In the genomic region with DNA sequence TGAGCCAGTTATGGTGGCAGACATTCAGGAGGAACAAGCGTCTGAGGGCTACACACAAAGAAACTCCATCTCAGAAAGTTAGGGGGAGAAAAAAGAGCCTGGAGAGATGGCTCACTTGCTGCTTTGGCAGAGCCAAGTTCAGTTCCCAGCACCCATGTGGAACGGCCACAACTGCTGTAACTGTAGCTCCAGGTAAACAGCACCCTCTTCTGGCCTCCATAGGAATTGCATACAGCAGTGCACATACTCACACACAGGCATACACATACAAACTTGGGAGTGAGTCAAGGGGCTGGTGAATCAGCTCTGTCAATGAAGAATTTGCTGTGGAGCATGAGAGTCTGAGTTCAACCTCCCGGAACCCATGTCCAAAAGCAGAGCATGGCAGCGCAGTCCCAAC, we compare ENCODE assay signal across 17 mouse cellular contexts. TPM values are rescaled to one million over a fixed set of nuclear protein-coding genes. Genes with fewer than 3 reads are reported as not detected.
DNase-seq lines count a peak whose midpoint lies in the region; ATAC-seq and TF ChIP-seq lines count a peak whose summit lies in the region.
"Had no signal": no experiment of that assay in that cellular context is flagged by ENCODE, and none has a peak within 500 bp of the region (broad histone marks: within the 10 kb centered on the region; RNA-seq: fewer than 3 reads in every experiment).

No protein-coding gene starts in this region.

- no peak for TF ChIP-seq POLR2A in ES-Bruce4 (IDR thresholded peaks at IDR 0.05; ENCODE audit: insufficient read depth, low read length)

- no peak overlapping the region for H3K4me2 ChIP-seq in liver, embryonic 14.5 days (ENCODE audit: low read depth)
- H3K4me2 ChIP-seq: lung, embryonic 15.5 days; midbrain, embryonic 12.5 days; neural tube, embryonic 12.5 days had no signal

- H3K9ac ChIP-seq in liver, embryonic 14.5 days (replicated peaks): no peak overlapping the region
- no peak overlapping the region for H3K9ac ChIP-seq in ES-Bruce4 (ENCODE audit: low read depth, poor library complexity, severe bottlenecking)
- H3K9ac ChIP-seq: lung, embryonic 15.5 days; midbrain, embryonic 12.5 days; neural tube, embryonic 12.5 days had no signal

- DNase-seq in gastrocnemius, adult 2 months: no peak
- DNase-seq in gastrocnemius, postnatal 10 days: no peak
- no peak for DNase-seq in liver, embryonic 14.5 days (ENCODE audit: low read depth in 3 of 3, low spot score in 3 of 3)
- DNase-seq in liver: no peak
- DNase-seq in induced T-regulatory cell, adult 2 months (ENCODE audit: low read depth): peak; percentile 40
- DNase-seq in thymus, postnatal 0 days (ENCODE audit: low spot score): no peak
- DNase-seq: cerebellum, adult 8-10 months; kidney, adult 9 months; left cerebral cortex, postnatal 4 days; spleen, adult 18-20 months had no signal

- H3K9me3 ChIP-seq in liver, embryonic 14.5 days (ENCODE audit: control insufficient read depth, low read length): peaks cover 4% of the 10 kb centered on the region
- H3K9me3 ChIP-seq in ES-Bruce4 (replicated peaks; ENCODE audit: control insufficient read depth, insufficient read depth, low read length, poor library complexity, severe bottlenecking): peaks cover 6% of the 10 kb centered on the region

- no peak for ATAC-seq in liver, embryonic 14.5 days (ENCODE audit: insufficient read depth)
- no peak for ATAC-seq in megakaryocyte-erythroid progenitor cell, adult 5-6 weeks (replicated peaks; ENCODE audit: low FRiP score, low TSS enrichment, poor library complexity, severe bottlenecking)

- H3K27me3 ChIP-seq in liver, embryonic 14.5 days (ENCODE audit: control insufficient read depth, insufficient read depth, low read length): no peaks in the 10 kb centered on the region
- H3K27me3 ChIP-seq in ES-Bruce4 (ENCODE audit: control insufficient read depth, insufficient read depth, low read length, poor library complexity, severe bottlenecking): no peaks in the 10 kb centered on the region
- H3K27me3 ChIP-seq: lung, embryonic 15.5 days; midbrain, embryonic 12.5 days; neural tube, embryonic 12.5 days had no signal

- TF ChIP-seq CTCF in gastrocnemius, adult 2 months (IDR thresholded peaks at IDR 0.05): peak; percentile 51
- TF ChIP-seq CTCF in liver, embryonic 14.5 days (IDR thresholded peaks at IDR 0.05; ENCODE audit: low read depth): peak; percentile 62
- peak; percentile 14 for TF ChIP-seq CTCF in ES-Bruce4 (IDR thresholded peaks at IDR 0.05; ENCODE audit: low read depth, low read length)

- intact Hi-C loops in gastrocnemius, adult 2 months (cut with DNase I): no loop called here

- no peak overlapping the region for H3K4me3 ChIP-seq in gastrocnemius, adult 2 months
- H3K4me3 ChIP-seq in liver, embryonic 14.5 days (ENCODE audit: insufficient read depth in 1 of 2, low read depth in 2 of 2, low read length in 2 of 2): no peak overlapping the region
- H3K4me3 ChIP-seq in ES-Bruce4 (ENCODE audit: low read depth, low read length): no peak overlapping the region
- H3K4me3 ChIP-seq: erythroblast, embryonic 14.5 days; hindbrain, embryonic 10.5 days; lung, embryonic 15.5 days; midbrain, embryonic 12.5 days; neural tube, embryonic 12.5 days had no signal

- peaks cover 64% of the 10 kb centered on the region for H3K36me3 ChIP-seq in liver, embryonic 14.5 days (replicated peaks; ENCODE audit: control insufficient read depth, insufficient read depth, low read depth)
- H3K36me3 ChIP-seq in ES-Bruce4 (ENCODE audit: control insufficient read depth, insufficient read depth, low read length, poor library complexity, severe bottlenecking): peaks cover 37% of the 10 kb centered on the region

- 92% methylated on average over 4 of the region's 4 CpGs for WGBS in liver, embryonic 14.5 days (ENCODE audit: insufficient replicate concordance)

- peaks cover 0 to 9% of the 10 kb centered on the region in 2 experiments; a peak in 2 of 4 replicates for H3K4me1 ChIP-seq in liver, embryonic 14.5 days (replicated peaks; ENCODE audit: control insufficient read depth in 2 of 2, insufficient read depth in 2 of 2, low read length in 1 of 2)
- H3K4me1 ChIP-seq in ES-Bruce4 (ENCODE audit: control insufficient read depth, insufficient read depth, low read length): no peaks in the 10 kb centered on the region

- H3K27ac ChIP-seq in gastrocnemius, adult 2 months: no peak overlapping the region
- H3K27ac ChIP-seq in liver, embryonic 14.5 days: no peak overlapping the region
- no peak overlapping the region for H3K27ac ChIP-seq in ES-Bruce4 (ENCODE audit: insufficient read depth, low read length)
- H3K27ac ChIP-seq: hindbrain, embryonic 10.5 days; lung, embryonic 15.5 days; midbrain, embryonic 12.5 days; neural tube, embryonic 12.5 days had no signal

- TF ChIP-seq EP300 in liver, embryonic 14.5 days (IDR thresholded peaks at IDR 0.05; ENCODE audit: low read depth): no peak
- no peak for TF ChIP-seq EP300 in ES-Bruce4 (IDR thresholded peaks at IDR 0.05; ENCODE audit: insufficient read depth, low read depth, low read length)

RNA-seq across cellular contexts. Expression of gene Zfp335, which starts 5.5 kb away (rescaled TPM):
- total RNA-seq in gastrocnemius, adult 2 months (2021): 10 to 100 TPM in 1 of 2 experiments, 1 to 10 TPM in 1; 9.7 to 10.5 TPM
- total RNA-seq in gastrocnemius, postnatal 10 days (2021): 10 to 100 TPM in 1 of 2 experiments, 1 to 10 TPM in 1; 8.5 to 11.0 TPM
- polyA plus RNA-seq in liver, embryonic 14.5 days (2012; rRNA removed): 8.8 and 10.1 TPM in 2 replicates
- polyA plus RNA-seq in liver, embryonic 14.5 days (2014; fragmentation: Nextera tagmentation; extraction: Ambion mirVana): 4.0 and 5.2 TPM in 2 replicates
- 9.1 and 10.6 TPM in 2 replicates for polyA plus RNA-seq in ES-Bruce4 (2011; ENCODE audit: insufficient read depth, insufficient read length, low read depth, missing spikeins)
- 8.6 and 9.5 TPM in 2 replicates for polyA plus RNA-seq in thymus, postnatal 0 days (2015; fragmentation: Nextera tagmentation; extraction: Ambion mirVana)
- 23.5 and 27.2 TPM in 2 replicates for total RNA-seq in megakaryocyte-erythroid progenitor cell, adult 5-6 weeks (2014; fragmentation: Nextera tagmentation)
- total RNA-seq in megakaryocyte-erythroid progenitor cell, adult 5-6 weeks (2017): 5.8 and 8.6 TPM in 2 replicates

RNA-seq across cellular contexts. Expression of gene Pcif1, which starts 27.0 kb away (rescaled TPM):
- 10 to 100 TPM; 25.6 TPM for total RNA-seq in gastrocnemius, adult 2 months (2021)
- total RNA-seq in gastrocnemius, postnatal 10 days (2021): 10 to 100 TPM; 31.2 to 34.3 TPM
- polyA plus RNA-seq in liver, embryonic 14.5 days (2012; rRNA removed): 19.6 and 20.2 TPM in 2 replicates
- 37.5 and 43.4 TPM in 2 replicates for polyA plus RNA-seq in liver, embryonic 14.5 days (2014; fragmentation: Nextera tagmentation; extraction: Ambion mirVana)
- polyA plus RNA-seq in ES-Bruce4 (2011; ENCODE audit: insufficient read depth, insufficient read length, low read depth, missing spikeins): 30.2 and 30.9 TPM in 2 replicates
- 92.5 and 107 TPM in 2 replicates for polyA plus RNA-seq in thymus, postnatal 0 days (2015; fragmentation: Nextera tagmentation; extraction: Ambion mirVana)
- 59.0 and 61.7 TPM in 2 replicates for total RNA-seq in megakaryocyte-erythroid progenitor cell, adult 5-6 weeks (2014; fragmentation: Nextera tagmentation)
- 13.2 and 16.3 TPM in 2 replicates for total RNA-seq in megakaryocyte-erythroid progenitor cell, adult 5-6 weeks (2017)

RNA-seq across cellular contexts. Expression of gene Mmp9, which starts 34.5 kb away (rescaled TPM):
- total RNA-seq in gastrocnemius, adult 2 months (2021): 1 to 10 TPM in 1 of 2 experiments, under 1 TPM in 1; 0.46 to 1.1 TPM
- total RNA-seq in gastrocnemius, postnatal 10 days (2021): 10 to 100 TPM in 1 of 2 experiments, 1 to 10 TPM in 1; 1.2 to 96.6 TPM
- polyA plus RNA-seq in liver, embryonic 14.5 days (2012; rRNA removed): 0.97 and 1.00 TPM in 2 replicates
- 0.76 and 1.2 TPM in 2 replicates for polyA plus RNA-seq in liver, embryonic 14.5 days (2014; fragmentation: Nextera tagmentation; extraction: Ambion mirVana)
- polyA plus RNA-seq in ES-Bruce4 (2011; ENCODE audit: insufficient read depth, insufficient read length, low read depth, missing spikeins): 5.8 and 6.2 TPM in 2 replicates
- polyA plus RNA-seq in thymus, postnatal 0 days (2015; fragmentation: Nextera tagmentation; extraction: Ambion mirVana): 47.8 and 53.2 TPM in 2 replicates
- total RNA-seq in megakaryocyte-erythroid progenitor cell, adult 5-6 weeks (2014; fragmentation: Nextera tagmentation): 7.1 TPM in 1 of 2 replicates, not detected in the other
- 0.65 and 2.0 TPM in 2 replicates for total RNA-seq in megakaryocyte-erythroid progenitor cell, adult 5-6 weeks (2017)
- polyA plus RNA-seq: erythroblast, embryonic 14.5 days had no signal

RNA-seq across cellular contexts. Expression of gene Pltp, which starts 48.6 kb away (rescaled TPM):
- 10 to 100 TPM; 11.4 to 20.1 TPM for total RNA-seq in gastrocnemius, adult 2 months (2021)
- total RNA-seq in gastrocnemius, postnatal 10 days (2021): 10 to 100 TPM; 15.2 to 18.5 TPM
- polyA plus RNA-seq in liver, embryonic 14.5 days (2012; rRNA removed): 8.4 and 9.6 TPM in 2 replicates
- 7.6 and 10.0 TPM in 2 replicates for polyA plus RNA-seq in liver, embryonic 14.5 days (2014; fragmentation: Nextera tagmentation; extraction: Ambion mirVana)
- polyA plus RNA-seq in ES-Bruce4 (2011; ENCODE audit: insufficient read depth, insufficient read length, low read depth, missing spikeins): 52.4 and 55.9 TPM in 2 replicates
- 424 and 433 TPM in 2 replicates for polyA plus RNA-seq in thymus, postnatal 0 days (2015; fragmentation: Nextera tagmentation; extraction: Ambion mirVana)
- total RNA-seq in megakaryocyte-erythroid progenitor cell, adult 5-6 weeks (2014; fragmentation: Nextera tagmentation): not detected in 2 replicates
- not detected in 2 replicates for total RNA-seq in megakaryocyte-erythroid progenitor cell, adult 5-6 weeks (2017)

RNA-seq across cellular contexts. Expression of gene Slc12a5, which starts 54.5 kb away (rescaled TPM):
- under 1 TPM; 0.36 to 0.53 TPM for total RNA-seq in gastrocnemius, adult 2 months (2021)
- total RNA-seq in gastrocnemius, postnatal 10 days (2021): 1 to 10 TPM; 1.4 to 1.5 TPM
- polyA plus RNA-seq in liver, embryonic 14.5 days (2012; rRNA removed): 0.42 and 0.60 TPM in 2 replicates
- 0.10 and 0.24 TPM in 2 replicates for polyA plus RNA-seq in liver, embryonic 14.5 days (2014; fragmentation: Nextera tagmentation; extraction: Ambion mirVana)
- 1.6 and 1.9 TPM in 2 replicates for polyA plus RNA-seq in ES-Bruce4 (2011; ENCODE audit: insufficient read depth, insufficient read length, low read depth, missing spikeins)
- polyA plus RNA-seq in thymus, postnatal 0 days (2015; fragmentation: Nextera tagmentation; extraction: Ambion mirVana): 0.26 and 0.30 TPM in 2 replicates
- total RNA-seq in megakaryocyte-erythroid progenitor cell, adult 5-6 weeks (2014; fragmentation: Nextera tagmentation): 0.35 TPM in 1 of 2 replicates, not detected in the other
- total RNA-seq in megakaryocyte-erythroid progenitor cell, adult 5-6 weeks (2017): 0.34 and 0.61 TPM in 2 replicates
- polyA plus RNA-seq: erythroblast, embryonic 14.5 days had no signal
